Mouse (Mus musculus) liver, embryonic 15.5 days (tissue): ENCODE data around the gene Elfn1. TPM values are rescaled to one million over a fixed set of nuclear protein-coding genes. Genes with fewer than 3 reads are reported as not detected.
A peak's percentile ranks its signal among the peaks of the same experiment; 100 is the strongest.

Experiments
- ATAC-seq: fragments of 200-750 bp; cut with Nextera tagmentation; 2 replicates; pipeline ENCODE4 v1.8.0; 2017; ENCODE audit warnings: moderate number of reproducible peaks, mild to moderate bottlenecking, moderate library complexity; ENCODE audit not compliant: insufficient read depth
- H3K27ac ChIP-seq: fragments of 300-500 bp; sonication (generic); replicated peaks from 2 replicates; pipeline ENCODE4 v1.5.1; 2015; ENCODE audit warnings: mild to moderate bottlenecking, inconsistent platforms
- H3K27me3 ChIP-seq: fragments of 300-500 bp; sonication (generic); 2 replicates; pipeline ENCODE4 v1.6.1; 2015; ENCODE audit warnings: mild to moderate bottlenecking, inconsistent platforms
- H3K36me3 ChIP-seq: fragments of 300-500 bp; sonication (generic); replicated peaks from 2 replicates; pipeline ENCODE4 v1.6.1; 2015; ENCODE audit warnings: moderate library complexity, mild to moderate bottlenecking, inconsistent platforms
- H3K4me1 ChIP-seq: fragments of 300-500 bp; sonication (generic); replicated peaks from 2 replicates; pipeline ENCODE4 v1.6.1; 2015; ENCODE audit warnings: inconsistent platforms
- H3K4me2 ChIP-seq: fragments of 300-500 bp; sonication (generic); 2 replicates; pipeline ENCODE4 v1.6.1; 2015; ENCODE audit warnings: moderate library complexity, mild to moderate bottlenecking, inconsistent platforms
- H3K4me3 ChIP-seq: fragments of 300-500 bp; sonication (generic); replicated peaks from 2 replicates; pipeline ENCODE4 v1.5.1; 2015; ENCODE audit warnings: mild to moderate bottlenecking, inconsistent platforms
- H3K9ac ChIP-seq: fragments of 300-500 bp; sonication (generic); 2 replicates; pipeline ENCODE4 v1.6.1; 2015; ENCODE audit warnings: moderate library complexity, mild to moderate bottlenecking, inconsistent platforms
- H3K9me3 ChIP-seq: fragments of 300-500 bp; sonication (generic); replicated peaks from 2 replicates; pipeline ENCODE4 v1.6.1; 2016; ENCODE audit warnings: inconsistent platforms
- WGBS: fragments of 180-500 bp; shearing (Covaris S2); methylation state at CpG from one replicate; pipeline ENCODE4 v1.1.7; 2015; ENCODE audit warnings: mixed read lengths; ENCODE audit not compliant: insufficient replicate concordance; 5-methylcytosine and 5-hydroxymethylcytosine counted together
- polyA plus RNA-seq: library from polyadenylated mRNA; unstranded; fragments of >200 nt; fragmentation: Nextera tagmentation; extraction: Ambion mirVana; gene quantifications from 2 replicates; pipeline ENCODE4 v1.2.1, GENCODE M21; 2015

Elfn1 gene
- polyA plus RNA-seq, 1 experiment from 2014 or later = 0.02 TPM

DNA sequence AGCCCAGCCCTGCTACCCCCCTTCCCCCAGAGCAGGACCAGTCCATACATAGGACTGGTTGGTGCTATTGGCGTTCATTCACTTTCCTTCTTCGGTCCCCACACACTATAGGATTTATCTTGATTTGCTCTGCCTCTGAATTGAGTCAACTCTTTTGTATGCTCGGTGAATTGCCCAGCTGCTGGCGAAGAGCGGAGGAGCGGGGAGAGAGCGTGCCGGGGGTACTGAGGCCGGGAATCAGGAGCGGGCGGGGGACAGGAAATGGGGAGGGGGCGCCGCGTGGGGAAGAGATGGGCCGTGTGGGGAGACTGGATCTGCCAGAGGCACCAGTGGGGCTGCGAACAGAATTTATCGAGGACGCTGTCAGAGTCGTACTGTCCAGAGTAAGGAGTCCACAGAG, 3.8 kb downstream of the Elfn1 start:
- H3K9me3 ChIP-seq = no peaks in the 10 kb centered on the region
- no peak overlapping the region for H3K27ac ChIP-seq
- peaks cover 100% of the 10 kb centered on the region for H3K27me3 ChIP-seq
- no peaks in the 10 kb centered on the region for H3K36me3 ChIP-seq
- H3K9ac ChIP-seq = no peak overlapping the region
- no peak overlapping the region for H3K4me3 ChIP-seq
- ATAC-seq = no peak
- WGBS = 4% methylated on average over 19 of the region's 19 CpGs
- H3K4me1 ChIP-seq = peaks cover 28% of the 10 kb centered on the region
- no peak overlapping the region for H3K4me2 ChIP-seq

DNA sequence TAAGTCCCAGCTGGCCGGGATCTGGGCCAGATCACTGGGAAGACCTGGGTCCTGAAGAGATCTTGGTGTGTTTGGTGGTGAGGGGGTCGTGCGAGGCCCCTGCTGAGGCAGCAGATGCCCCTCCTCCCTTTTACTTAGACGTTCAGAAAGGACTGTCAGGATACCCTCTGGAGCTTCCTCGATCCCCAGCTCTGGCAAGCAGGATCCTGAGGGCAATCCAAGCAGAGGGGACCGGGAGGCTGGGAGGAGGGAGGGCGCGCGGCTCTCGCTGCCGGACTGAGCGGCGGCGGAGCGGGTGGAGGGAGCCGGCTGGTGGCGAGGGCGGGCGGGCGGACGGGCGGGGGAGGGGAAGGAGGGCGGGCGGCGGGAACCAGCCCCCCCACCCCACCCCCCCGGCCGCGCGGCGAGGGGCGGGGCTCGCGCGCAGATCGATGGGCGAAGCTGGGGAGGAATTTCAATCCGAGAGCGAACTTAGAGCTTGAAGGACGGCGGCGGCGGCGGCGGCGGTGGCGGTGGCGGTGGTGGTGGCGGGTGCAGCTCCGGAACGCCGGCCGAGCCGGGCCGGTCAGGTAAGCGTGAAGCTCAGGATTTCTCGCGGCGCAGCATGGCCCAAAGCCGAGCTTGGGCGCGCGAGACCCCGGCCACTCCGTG, 4.5 kb downstream of the Elfn1 start:
- Histone ChIP-seq H3K27ac (no peak overlapping the region), H3K27me3 (peaks cover 100% of the 10 kb centered on the region), H3K4me1 (peaks cover 28% of the 10 kb centered on the region), H3K4me2 (peak overlapping the region; percentile 61), H3K4me3 (peak overlapping the region; percentile 30), H3K9me3 (no peaks in the 10 kb centered on the region), H3K9ac (no peak overlapping the region), H3K36me3 (no peaks in the 10 kb centered on the region)
- 2% methylated on average over 44 of the region's 64 CpGs for WGBS
- ATAC-seq = no peak

DNA sequence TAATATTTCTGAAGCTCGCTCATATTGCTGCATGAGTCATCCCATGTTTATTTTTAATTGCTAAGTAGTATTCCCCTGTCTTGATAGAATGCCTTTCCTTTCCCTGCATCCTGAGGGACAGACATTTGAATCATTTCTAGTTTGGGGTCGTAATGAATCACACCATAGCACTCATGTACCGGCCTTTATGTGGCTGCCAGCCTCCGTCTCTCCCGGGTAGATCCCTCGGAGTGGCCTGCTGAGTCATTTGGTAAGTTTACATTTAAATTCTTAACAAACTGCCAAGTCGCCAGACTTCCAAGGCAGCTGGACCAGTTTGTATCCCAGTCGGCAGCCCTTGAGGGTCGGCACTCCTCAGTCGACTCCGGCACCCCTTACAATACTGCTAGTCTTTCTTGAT, 13.9 kb downstream of the Elfn1 start:
- Histone ChIP-seq H3K9ac (no peak overlapping the region), H3K4me3 (no peak overlapping the region), H3K9me3 (peaks cover 9% of the 10 kb centered on the region; the same call in 1 of the 2 replicates), H3K27ac (no peak overlapping the region), H3K4me2 (no peak overlapping the region), H3K27me3 (peaks cover 17% of the 10 kb centered on the region; the same call in 1 of the 2 replicates), H3K4me1 (no peaks in the 10 kb centered on the region), H3K36me3 (no peaks in the 10 kb centered on the region)
- WGBS = 61% methylated on average over 11 of the region's 11 CpGs
- no peak for ATAC-seq

GRCm38 (mm10) chr5:139923867-139924266, 16.1 kb downstream of the Elfn1 start:
- Histone ChIP-seq H3K36me3 (no peaks in the 10 kb centered on the region), H3K4me3 (no peak overlapping the region), H3K27ac (no peak overlapping the region), H3K9ac (no peak overlapping the region), H3K4me2 (no peak overlapping the region), H3K4me1 (no peaks in the 10 kb centered on the region), H3K9me3 (peaks cover 9% of the 10 kb centered on the region; the same call in 1 of the 2 replicates), H3K27me3 (peaks cover 9% of the 10 kb centered on the region)
- WGBS = 78% methylated on average over 8 of the region's 8 CpGs
- ATAC-seq = no peak

- no peaks in the 10 kb centered on the region for H3K4me1 ChIP-seq
- H3K9ac ChIP-seq = no peak overlapping the region
- H3K9me3 ChIP-seq = no peaks in the 10 kb centered on the region
- 66% methylated on average over 12 of the region's 12 CpGs for WGBS
- H3K36me3 ChIP-seq = no peaks in the 10 kb centered on the region
- ATAC-seq = no peak
- no peak overlapping the region for H3K27ac ChIP-seq
- peaks cover 56% of the 10 kb centered on the region for H3K27me3 ChIP-seq
- no peak overlapping the region for H3K4me3 ChIP-seq
- H3K4me2 ChIP-seq = no peak overlapping the region
Measured at GRCm38 (mm10) chr5:139930102-139930501, 22.4 kb downstream of the Elfn1 start.

- Histone ChIP-seq H3K27me3 (peaks cover 56% of the 10 kb centered on the region), H3K27ac (no peak overlapping the region), H3K4me2 (peak overlapping the region; percentile 23), H3K4me3 (no peak overlapping the region), H3K36me3 (no peaks in the 10 kb centered on the region), H3K4me1 (no peaks in the 10 kb centered on the region), H3K9me3 (no peaks in the 10 kb centered on the region), H3K9ac (no peak overlapping the region)
- ATAC-seq = no peak
- WGBS = under 1% methylated on average over 12 of the region's 12 CpGs
Measured at GRCm38 (mm10) chr5:139930927-139931351, 23.2 kb downstream of the Elfn1 start.

GRCm38 (mm10) chr5:139931947-139932540, 24.3 kb downstream of the Elfn1 start:
- no peak overlapping the region for H3K4me3 ChIP-seq
- 36% methylated on average over 15 of the region's 15 CpGs for WGBS
- no peaks in the 10 kb centered on the region for H3K4me1 ChIP-seq
- peaks cover 54% of the 10 kb centered on the region for H3K27me3 ChIP-seq
- no peak overlapping the region for H3K27ac ChIP-seq
- H3K4me2 ChIP-seq = no peak overlapping the region
- ATAC-seq = no peak
- H3K9me3 ChIP-seq = no peaks in the 10 kb centered on the region
- H3K36me3 ChIP-seq = no peaks in the 10 kb centered on the region
- H3K9ac ChIP-seq = no peak overlapping the region

- H3K36me3 ChIP-seq = no peaks in the 10 kb centered on the region
- H3K9ac ChIP-seq = no peak overlapping the region
- no peak for ATAC-seq
- peaks cover 51% of the 10 kb centered on the region for H3K27me3 ChIP-seq
- H3K4me2 ChIP-seq = no peak overlapping the region
- no peak overlapping the region for H3K27ac ChIP-seq
- 35% methylated on average over 13 of the region's 13 CpGs for WGBS
- no peak overlapping the region for H3K4me3 ChIP-seq
- no peaks in the 10 kb centered on the region for H3K9me3 ChIP-seq
- H3K4me1 ChIP-seq = no peaks in the 10 kb centered on the region
Measured at GRCm38 (mm10) chr5:139932595-139933271, 25.0 kb downstream of the Elfn1 start.

DNA sequence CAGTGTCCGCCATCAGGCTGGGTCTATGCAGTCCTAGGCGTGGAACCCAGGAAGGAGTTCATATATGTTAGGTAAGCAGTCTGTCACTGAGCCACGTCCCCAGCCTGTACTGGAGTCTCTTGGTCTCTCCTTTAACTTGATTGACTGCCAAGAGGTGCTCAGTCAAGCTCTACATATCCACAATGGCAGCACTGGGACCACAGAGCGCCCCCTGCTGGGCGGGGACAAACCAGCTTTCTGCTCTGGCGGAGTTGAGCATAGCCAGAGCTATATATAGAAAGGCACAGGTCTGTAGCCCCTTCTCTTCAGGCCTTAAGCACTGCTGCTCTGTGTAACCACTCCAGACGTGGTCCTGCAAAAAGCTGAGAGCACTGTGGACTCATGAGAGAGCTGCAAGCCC, 25.7 kb downstream of the Elfn1 start:
- Histone ChIP-seq H3K9me3 (no peaks in the 10 kb centered on the region), H3K36me3 (no peaks in the 10 kb centered on the region), H3K4me1 (no peaks in the 10 kb centered on the region), H3K4me2 (no peak overlapping the region), H3K27ac (no peak overlapping the region), H3K9ac (no peak overlapping the region), H3K27me3 (peaks cover 47% of the 10 kb centered on the region), H3K4me3 (no peak overlapping the region)
- ATAC-seq = no peak
- 35% methylated on average over 7 of the region's 7 CpGs for WGBS

- no peak overlapping the region for H3K4me3 ChIP-seq
- ATAC-seq = no peak
- no peak overlapping the region for H3K4me2 ChIP-seq
- no peaks in the 10 kb centered on the region for H3K9me3 ChIP-seq
- 59% methylated on average over 13 of the region's 13 CpGs for WGBS
- H3K27me3 ChIP-seq = peaks cover 32% of the 10 kb centered on the region
- H3K27ac ChIP-seq = no peak overlapping the region
- no peaks in the 10 kb centered on the region for H3K4me1 ChIP-seq
- no peaks in the 10 kb centered on the region for H3K36me3 ChIP-seq
- H3K9ac ChIP-seq = no peak overlapping the region
Measured at GRCm38 (mm10) chr5:139936431-139936830, 28.7 kb downstream of the Elfn1 start.

- WGBS = 36% methylated on average over 7 of the region's 7 CpGs
Measured at GRCm38 (mm10) chr5:139944697-139945096, 37.0 kb downstream of the Elfn1 start.

More at GRCm38 (mm10) chr5:139944697-139945096, 37.0 kb downstream of the Elfn1 start:
- Histone ChIP-seq H3K9ac (no peak overlapping the region), H3K36me3 (no peaks in the 10 kb centered on the region), H3K4me3 (no peak overlapping the region), H3K27ac (no peak overlapping the region), H3K9me3 (no peaks in the 10 kb centered on the region), H3K4me2 (no peak overlapping the region), H3K27me3 (no peaks in the 10 kb centered on the region), H3K4me1 (no peaks in the 10 kb centered on the region)
- no peak for ATAC-seq
